Mouse (Mus musculus) kidney, postnatal 0 days (tissue): Measurements from ENCODE around the gene Ryr1. TPM values are rescaled to one million over a fixed set of nuclear protein-coding genes. Genes with fewer than 3 reads are reported as not detected.

Source experiments
- ATAC-seq: fragments of 200-750 bp; cut with Nextera tagmentation; replicated peaks from 2 replicates; pipeline ENCODE4 v1.8.0; 2017; ENCODE audit warnings: low read depth, moderate number of reproducible peaks, moderate TSS enrichment, moderate library complexity; ENCODE audit not compliant: low FRiP score
- DNase-seq: peaks from one replicate; pipeline ENCODE4 v3.0.0-alpha.2; 2016; ENCODE audit warnings: low spot score
- H3K27ac ChIP-seq: fragments of 300-500 bp; sonication (generic); 2 replicates; pipeline ENCODE4 v1.5.1; 2014; ENCODE audit warnings: mild to moderate bottlenecking
- H3K27me3 ChIP-seq: fragments of 300-500 bp; sonication (generic); 2 replicates; pipeline ENCODE4 v1.6.1; 2014; ENCODE audit warnings: low read length, mixed read lengths; ENCODE audit not compliant: insufficient read depth
- H3K36me3 ChIP-seq: fragments of 300-500 bp; sonication (generic); 2 replicates; pipeline ENCODE4 v1.6.1; 2014; ENCODE audit warnings: low read length, mixed read lengths; ENCODE audit not compliant: insufficient read depth
- H3K4me1 ChIP-seq: fragments of 300-500 bp; sonication (generic); replicated peaks from 2 replicates; pipeline ENCODE4 v1.6.1; 2014; ENCODE audit warnings: antibody characterized with exemption, low read length, mixed read lengths; ENCODE audit not compliant: insufficient read depth
- H3K4me2 ChIP-seq: fragments of 300-500 bp; sonication (generic); 2 replicates; pipeline ENCODE4 v1.6.1; 2014; ENCODE audit warnings: mild to moderate bottlenecking, low read length, moderate library complexity, mixed read lengths
- H3K4me3 ChIP-seq: fragments of 300-500 bp; sonication (generic); replicated peaks from 2 replicates; pipeline ENCODE4 v1.5.1; 2014; ENCODE audit warnings: low read depth, low read length
- H3K9ac ChIP-seq: fragments of 300-500 bp; sonication (generic); 2 replicates; pipeline ENCODE4 v1.6.1; 2014; ENCODE audit warnings: low read depth, low read length
- H3K9me3 ChIP-seq: fragments of 300-500 bp; sonication (generic); replicated peaks from 2 replicates; pipeline ENCODE4 v1.6.1; 2016; ENCODE audit warnings: low read length, inconsistent platforms, mixed read lengths
- CTCF ChIP-seq: IDR thresholded peaks from 2 replicates; pipeline ENCODE4 v1.5.1; 2016; ENCODE audit warnings: antibody characterized with exemption, low read depth, mild to moderate bottlenecking, moderate library complexity
- WGBS: fragments of 180-500 bp; shearing (Covaris S2); extraction: QIAGEN DNeasy Blood & Tissue Kit; methylation state at CpG from one replicate; pipeline ENCODE4 v1.1.7; 2014; 5-methylcytosine and 5-hydroxymethylcytosine counted together
- polyA plus RNA-seq: library from polyadenylated mRNA; unstranded; fragments of >200 nt; fragmentation: Nextera tagmentation; extraction: Ambion mirVana; gene quantifications from 2 replicates; pipeline ENCODE4 v1.2.1, GENCODE M21; 2015

Gene Ryr1
- polyA plus RNA-seq, 1 experiment from 2014 or later = 0.17 TPM

DNA sequence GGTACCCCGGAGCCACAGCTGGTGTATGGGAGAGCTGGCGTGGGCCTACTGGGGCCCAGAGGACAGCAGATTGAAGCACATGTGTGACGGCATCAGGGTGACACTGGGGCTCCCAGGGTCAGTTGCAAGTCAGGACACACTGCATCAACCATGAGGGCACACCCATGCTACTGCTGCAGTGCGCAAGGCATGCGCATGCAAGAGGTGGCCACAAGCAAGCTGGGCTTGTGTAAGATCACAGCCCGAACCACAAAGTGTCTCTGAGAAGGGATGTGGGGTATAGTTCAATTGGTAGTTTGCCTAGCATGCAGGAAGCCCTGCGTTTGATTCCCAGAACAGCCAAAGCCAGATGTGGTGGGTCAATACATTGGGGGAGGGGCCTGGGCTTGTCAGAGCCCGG lies 101.5 kb downstream of the Ryr1 start:
- ATAC-seq = no peak

DNA sequence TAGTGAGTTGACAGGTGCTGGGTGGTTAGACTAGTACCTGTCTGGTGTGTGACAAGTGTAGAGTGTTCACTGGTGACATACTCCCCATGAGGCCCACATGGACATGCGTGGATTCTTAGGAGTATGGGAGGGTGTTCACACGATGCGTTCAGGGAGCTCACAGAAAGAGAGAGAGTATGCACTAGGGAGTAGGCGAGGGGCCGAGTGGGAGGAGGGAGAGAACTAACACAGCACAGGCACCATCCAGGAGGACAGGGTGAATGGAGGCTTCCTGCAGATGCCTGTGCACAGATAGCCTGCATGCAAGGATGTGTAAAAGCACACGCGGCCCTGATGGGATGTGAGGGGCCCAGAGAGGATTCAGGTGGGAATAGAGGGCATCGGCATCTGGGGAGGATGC lies 102.5 kb downstream of the Ryr1 start:
- WGBS = 90% methylated on average over 8 of the region's 8 CpGs
- Histone ChIP-seq H3K4me2 (no peak overlapping the region), H3K4me1 (peaks cover 7% of the 10 kb centered on the region; the same call in 1 of the 2 replicates), H3K27me3 (peaks cover 20% of the 10 kb centered on the region), H3K4me3 (no peak overlapping the region), H3K36me3 (no peaks in the 10 kb centered on the region), H3K9ac (no peak overlapping the region), H3K9me3 (no peaks in the 10 kb centered on the region), H3K27ac (no peak overlapping the region)
- no peak for TF ChIP-seq CTCF
- no peak for ATAC-seq
- DNase-seq = no peak

More for the DNA sequence above, 101.5 kb downstream of the Ryr1 start:
- Histone ChIP-seq H3K4me1 (peaks cover 7% of the 10 kb centered on the region; the same call in 1 of the 2 replicates), H3K36me3 (no peaks in the 10 kb centered on the region), H3K9ac (no peak overlapping the region), H3K4me2 (no peak overlapping the region), H3K27me3 (peaks cover 15% of the 10 kb centered on the region), H3K27ac (no peak overlapping the region), H3K9me3 (no peaks in the 10 kb centered on the region), H3K4me3 (no peak overlapping the region)
- no peak for TF ChIP-seq CTCF
- WGBS = 92% methylated on average over 8 of the region's 8 CpGs
- DNase-seq = no peak

DNA sequence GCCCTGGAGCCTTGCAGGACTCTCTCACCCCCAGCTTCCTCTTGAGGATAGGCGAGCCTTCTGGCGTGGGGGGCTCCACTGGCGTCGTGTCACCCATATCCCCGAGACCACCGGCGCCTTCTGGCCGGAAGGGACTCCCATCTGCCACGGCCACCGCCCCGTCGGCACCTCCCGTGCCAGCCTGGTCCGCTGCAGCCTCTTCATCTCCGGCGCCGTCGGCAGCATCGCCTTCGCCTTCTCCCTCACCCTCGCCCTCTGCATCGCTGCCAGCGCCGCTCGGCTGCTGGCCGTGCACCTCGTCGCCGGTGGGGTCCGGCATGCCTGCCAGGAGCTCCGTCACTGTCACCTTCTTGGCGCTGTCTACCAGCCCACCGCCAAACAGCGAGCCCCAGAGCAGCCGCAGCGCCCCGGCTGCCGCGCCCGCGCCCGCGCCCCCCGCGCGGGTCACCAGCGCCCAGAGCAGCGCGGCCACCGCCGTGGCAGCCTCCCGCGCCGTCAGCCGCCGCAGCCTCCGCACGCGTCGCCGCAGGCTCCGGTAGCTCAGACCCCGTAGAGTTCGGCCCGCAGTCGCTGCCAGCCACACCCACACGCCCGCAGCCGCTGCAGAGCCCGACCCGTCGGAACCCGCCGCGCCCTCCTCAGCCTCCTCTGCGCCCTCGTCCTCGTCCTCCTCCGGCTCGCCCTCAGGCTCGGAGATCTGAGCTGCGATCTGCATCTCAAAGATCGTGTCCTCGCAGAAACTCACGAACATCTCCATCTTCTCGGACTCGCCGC lies 105.3 kb downstream of the Ryr1 start:
- TF ChIP-seq CTCF = no peak
- ATAC-seq (no peak), DNase-seq (peak; percentile 12)
- Histone ChIP-seq H3K27me3 (peaks cover 20% of the 10 kb centered on the region), H3K9me3 (no peaks in the 10 kb centered on the region), H3K9ac (peak overlapping the region; percentile 47), H3K4me3 (peak overlapping the region; percentile 35), H3K27ac (no peak overlapping the region), H3K4me1 (peaks cover 7% of the 10 kb centered on the region; the same call in 1 of the 2 replicates), H3K36me3 (no peaks in the 10 kb centered on the region), H3K4me2 (peak overlapping the region; percentile 65)
- 4% methylated on average over 87 of the region's 88 CpGs for WGBS

DNA sequence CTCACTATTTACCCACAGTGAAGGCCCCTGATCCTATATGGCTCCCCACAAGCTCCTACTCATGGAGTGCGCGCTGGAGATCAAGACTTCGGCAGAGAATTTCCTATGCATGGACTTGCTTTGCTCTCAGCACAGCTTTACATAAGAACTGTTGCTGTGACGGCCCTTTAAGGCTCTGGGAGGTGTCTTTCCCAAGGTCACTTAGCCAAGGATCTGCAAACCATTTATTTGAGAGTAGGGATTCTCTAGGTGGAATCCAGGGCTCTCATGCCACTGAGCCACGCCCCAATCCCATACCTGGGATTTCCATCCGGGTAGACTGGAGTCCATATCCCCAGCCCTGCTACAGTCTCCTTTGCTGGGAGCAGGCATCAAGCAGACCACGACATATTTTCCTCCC lies 107.8 kb downstream of the Ryr1 start:
- 81% methylated on average over 7 of the region's 7 CpGs for WGBS
- no peak for DNase-seq

DNA sequence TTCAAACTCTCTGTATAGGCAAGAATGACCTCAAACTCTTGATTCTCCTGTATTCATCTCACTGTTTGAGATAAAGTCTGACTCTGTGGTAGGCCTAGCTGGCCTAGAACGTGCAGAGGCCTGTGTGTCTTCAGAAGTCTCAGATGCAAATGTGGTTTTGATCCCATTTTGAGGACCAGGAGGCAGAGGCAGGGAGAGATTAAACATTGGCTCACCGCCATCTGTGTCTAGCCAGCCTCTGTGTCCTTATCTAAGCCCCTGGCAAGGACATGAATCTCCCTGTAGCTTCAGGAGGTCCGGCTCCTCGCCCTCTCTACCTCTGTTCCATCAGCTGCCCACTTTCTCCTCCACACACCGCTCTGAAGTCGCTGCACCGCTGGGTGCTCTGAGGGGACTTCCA lies 108.5 kb downstream of the Ryr1 start:
- WGBS = 84% methylated on average over 7 of the region's 7 CpGs
- H3K9ac ChIP-seq = no peak overlapping the region
- H3K27me3 ChIP-seq = peaks cover 20% of the 10 kb centered on the region
- ATAC-seq = no peak
- TF ChIP-seq CTCF = no peak
- no peak overlapping the region for H3K4me3 ChIP-seq
- H3K27ac ChIP-seq = no peak overlapping the region
- DNase-seq = no peak
- H3K4me1 ChIP-seq = peaks cover 7% of the 10 kb centered on the region; the same call in 1 of the 2 replicates
- no peaks in the 10 kb centered on the region for H3K36me3 ChIP-seq
- H3K4me2 ChIP-seq = no peak overlapping the region
- H3K9me3 ChIP-seq = no peaks in the 10 kb centered on the region

More for the DNA sequence above, 107.8 kb downstream of the Ryr1 start:
- ATAC-seq = no peak
- no peak overlapping the region for H3K9ac ChIP-seq
- H3K27ac ChIP-seq = no peak overlapping the region
- TF ChIP-seq CTCF = no peak
- peaks cover 20% of the 10 kb centered on the region for H3K27me3 ChIP-seq
- H3K36me3 ChIP-seq = no peaks in the 10 kb centered on the region
- no peaks in the 10 kb centered on the region for H3K9me3 ChIP-seq
- no peak overlapping the region for H3K4me2 ChIP-seq
- H3K4me1 ChIP-seq = peaks cover 7% of the 10 kb centered on the region; the same call in 1 of the 2 replicates
- no peak overlapping the region for H3K4me3 ChIP-seq

DNA sequence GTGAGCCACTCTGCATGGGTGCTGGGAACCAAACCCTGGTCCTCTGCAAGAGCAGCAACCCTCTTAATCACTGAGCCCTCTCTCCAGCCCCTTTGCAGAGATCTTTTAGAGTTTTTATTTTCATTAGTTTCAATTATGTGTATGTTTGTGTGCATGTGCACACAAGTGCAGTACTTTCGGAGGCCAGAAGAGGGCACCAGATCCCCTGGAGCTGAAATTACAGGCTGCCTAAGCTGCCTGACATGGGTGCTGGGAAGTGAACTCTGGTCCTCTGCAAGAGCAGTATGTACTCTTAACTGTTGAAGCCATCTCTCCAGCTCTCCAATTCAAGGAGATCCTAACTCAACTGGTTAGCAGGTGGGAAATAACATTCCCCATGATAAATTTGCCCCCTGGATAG lies 110.0 kb downstream of the Ryr1 start:
- no peak overlapping the region for H3K4me3 ChIP-seq
- no peak for DNase-seq
- ATAC-seq = no peak
- WGBS = 97% methylated on average over 1 of the region's 1 CpGs
- H3K4me1 ChIP-seq = peaks cover 6% of the 10 kb centered on the region; the same call in 1 of the 2 replicates
- H3K36me3 ChIP-seq = no peaks in the 10 kb centered on the region
- H3K27me3 ChIP-seq = peaks cover 13% of the 10 kb centered on the region
- no peaks in the 10 kb centered on the region for H3K9me3 ChIP-seq
- peak; percentile 23; the same call in 1 of the 2 replicates for TF ChIP-seq CTCF
- no peak overlapping the region for H3K27ac ChIP-seq
- H3K4me2 ChIP-seq = no peak overlapping the region
- H3K9ac ChIP-seq = no peak overlapping the region

DNA sequence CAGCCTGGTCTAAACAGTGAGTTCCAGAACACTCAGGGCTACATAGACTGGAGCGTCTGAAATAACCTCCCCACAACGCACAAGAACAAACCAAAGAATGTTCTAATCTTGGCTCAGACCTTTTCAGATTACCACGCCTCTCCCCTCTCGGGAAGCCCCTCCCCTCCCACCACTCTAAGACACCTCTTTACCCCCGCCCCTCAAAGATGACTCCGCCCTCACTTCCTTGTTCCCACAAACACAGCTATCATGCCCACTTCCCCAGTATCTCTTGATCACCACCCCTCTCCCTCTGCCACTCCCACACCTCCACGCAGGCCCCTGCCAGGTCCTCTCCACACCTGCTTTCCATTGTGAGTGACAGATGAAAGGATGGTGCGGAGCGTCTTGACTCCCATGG lies 116.3 kb downstream of the Ryr1 start:
- H3K27ac ChIP-seq = no peak overlapping the region
- no peaks in the 10 kb centered on the region for H3K36me3 ChIP-seq
- TF ChIP-seq CTCF = no peak
- no peak overlapping the region for H3K4me2 ChIP-seq
- no peak for DNase-seq
- WGBS = 80% methylated on average over 9 of the region's 9 CpGs
- H3K27me3 ChIP-seq = no peaks in the 10 kb centered on the region
- no peak overlapping the region for H3K4me3 ChIP-seq
- H3K9ac ChIP-seq = no peak overlapping the region
- H3K4me1 ChIP-seq = no peaks in the 10 kb centered on the region
- H3K9me3 ChIP-seq = no peaks in the 10 kb centered on the region
- ATAC-seq = no peak
